Mouse (Mus musculus) cerebellum, adult 9-11 months (tissue): ENCODE data around the gene Paqr5.

Experiments
- DNase-seq: peaks from one replicate; pipeline ENCODE4 v3.0.0; 2022

Gene Paqr5

DNA sequence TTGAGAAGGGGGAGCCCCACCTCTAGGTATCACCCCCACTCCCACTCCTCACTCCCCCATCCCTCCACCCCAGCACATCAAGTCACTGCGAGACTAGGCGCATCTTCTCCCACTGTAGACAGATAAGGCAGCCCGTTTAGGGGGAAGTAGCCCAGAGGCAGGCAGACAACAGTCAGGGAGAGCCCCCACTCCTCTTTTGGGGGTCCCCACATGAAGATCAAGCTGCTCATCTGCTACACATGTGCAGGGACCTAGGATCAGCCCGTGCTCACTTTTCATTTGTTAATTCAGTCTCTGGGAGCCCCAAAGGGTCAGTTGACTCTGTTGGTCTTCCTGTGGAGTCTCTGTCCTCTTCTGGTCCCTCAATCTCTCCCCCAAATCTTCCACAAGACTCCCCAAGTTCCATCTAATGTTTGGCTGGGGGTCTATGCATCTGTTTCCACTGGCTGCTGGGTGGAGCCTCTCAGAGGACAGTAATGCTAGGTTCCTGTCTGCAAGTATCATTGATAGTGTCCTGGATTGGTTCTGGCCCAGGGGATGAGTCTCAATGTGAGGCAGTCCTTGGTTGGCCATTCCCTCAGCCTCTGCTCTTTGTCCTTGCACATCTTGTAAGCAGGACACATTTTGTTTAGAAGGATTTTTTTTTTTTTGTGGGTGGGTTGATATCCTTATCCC lies 118.9 kb downstream of the Paqr5 start:
- no peak for DNase-seq

DNA sequence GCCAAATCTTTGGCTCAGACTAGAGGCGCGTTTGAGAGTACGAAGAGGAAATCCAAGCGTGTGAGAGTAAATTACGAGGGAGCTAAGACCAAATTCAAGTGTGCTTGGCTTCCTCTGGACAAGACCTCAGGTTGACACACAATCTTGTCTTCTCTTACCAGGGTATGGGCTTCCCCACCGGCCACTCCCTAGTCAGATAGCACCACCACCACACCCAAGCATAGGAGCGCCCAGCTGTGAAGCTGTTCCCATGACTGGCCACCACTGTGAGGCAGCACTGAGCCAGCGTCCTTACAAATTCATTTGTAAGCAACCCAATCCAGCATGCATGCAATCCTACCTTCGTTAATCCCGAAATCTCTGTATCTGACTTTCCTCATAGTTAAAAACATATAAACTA lies 119.7 kb downstream of the Paqr5 start:
- DNase-seq = no peak

- DNase-seq = no peak
Measured at GRCm38 (mm10) chr9:61905576-61905975, 121.1 kb downstream of the Paqr5 start.

DNA sequence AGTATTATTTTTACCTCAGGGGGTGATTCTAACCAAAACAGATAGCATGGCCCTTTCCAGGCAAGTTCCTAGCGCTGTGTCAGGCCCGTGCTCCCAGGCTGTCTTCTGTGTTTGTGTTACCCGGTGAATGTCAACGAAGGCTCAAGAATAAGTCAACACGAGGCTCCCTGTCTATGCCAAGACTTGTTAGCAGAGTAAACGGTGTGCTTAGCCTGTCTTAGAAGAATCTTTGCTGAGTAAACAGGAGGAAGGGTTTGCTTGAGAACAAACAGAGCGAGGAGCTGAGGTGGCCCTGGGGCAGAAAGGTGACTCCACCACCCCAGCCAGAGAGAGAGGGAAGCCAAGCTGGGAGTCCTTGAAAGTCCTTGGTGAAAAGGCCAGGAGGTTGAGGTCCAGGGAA lies 122.5 kb downstream of the Paqr5 start:
- DNase-seq = no peak
